Comparison of ENCODE assay signal across 10 mouse cellular contexts in the genomic region with DNA sequence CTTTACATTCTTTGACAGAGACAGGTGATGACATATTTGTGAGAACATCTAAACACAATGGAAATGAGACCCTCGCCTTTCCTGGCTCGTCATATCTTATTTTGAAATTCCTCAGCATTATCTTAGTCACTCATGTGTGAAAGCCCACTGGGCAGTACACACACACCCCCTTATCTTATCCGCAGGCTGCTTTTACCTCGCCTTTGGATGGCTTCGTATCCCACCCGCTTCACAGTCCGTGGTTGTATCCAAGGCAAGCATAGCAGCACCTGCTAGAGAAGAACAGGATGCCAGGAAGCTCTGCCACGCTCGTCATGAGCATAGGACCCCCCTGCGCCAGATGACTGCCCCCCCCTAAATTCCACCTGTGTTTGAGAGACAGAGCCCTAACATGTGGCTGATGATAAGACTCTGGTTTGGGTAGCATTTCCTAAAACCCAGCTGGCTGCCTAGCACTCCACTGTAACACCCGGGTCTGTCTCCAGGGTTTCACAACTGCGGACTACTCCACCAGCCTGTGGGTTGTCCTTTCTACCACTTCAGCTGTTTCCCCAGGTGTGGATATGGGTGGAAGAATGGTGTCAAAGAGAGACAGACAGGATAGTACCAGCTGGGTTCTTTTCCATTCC.
A peak's percentile ranks its signal among the peaks of the same experiment; 100 is the strongest.
DNase-seq lines count a peak whose midpoint lies in the region; ATAC-seq lines count a peak whose summit lies in the region.
"Had no signal": no experiment of that assay in that cellular context is flagged by ENCODE, and none has a peak within 500 bp of the region (broad histone marks: within the 10 kb centered on the region; RNA-seq: fewer than 3 reads in every experiment).

No protein-coding gene starts in this region.

- peaks cover 17% of the 10 kb centered on the region for H3K36me3 ChIP-seq in heart, embryonic 13.5 days

- peak overlapping the region; percentile 40 for H3K27ac ChIP-seq in heart, embryonic 13.5 days (replicated peaks)

- H3K27me3 ChIP-seq in heart, embryonic 13.5 days (replicated peaks): no peaks in the 10 kb centered on the region

- peaks cover 52% of the 10 kb centered on the region for H3K4me1 ChIP-seq in heart, embryonic 13.5 days

- ATAC-seq in heart, embryonic 13.5 days (ENCODE audit: extremely low read depth, insufficient number of reproducible peaks, low FRiP score, low TSS enrichment): no peak
- ATAC-seq in megakaryocyte-erythroid progenitor cell, adult 5-6 weeks (replicated peaks; ENCODE audit: low FRiP score, low TSS enrichment, poor library complexity, severe bottlenecking): peak; percentile 54

- peak overlapping the region; percentile 60 for H3K4me2 ChIP-seq in heart, embryonic 13.5 days

- peak overlapping the region; percentile 22; the same call in 1 of the 2 replicates for H3K4me3 ChIP-seq in heart, embryonic 13.5 days

- WGBS in heart, embryonic 13.5 days: 20% methylated on average over 12 of the region's 12 CpGs

- no peak for DNase-seq in heart, postnatal 25 days (ENCODE audit: low spot score)
- peak; percentile 78 for DNase-seq in thymus, postnatal 0 days (ENCODE audit: low spot score)
- no peak for DNase-seq in thymus, adult 18-20 months
- no peak for DNase-seq in lung, postnatal 4 days
- DNase-seq in right cerebral cortex, postnatal 4 days: no peak
- DNase-seq in layer of hippocampus, adult 11-12 months (ENCODE audit: low spot score): no peak
- DNase-seq: kidney, adult 11 months; lung, postnatal 36 days had no signal

- intact Hi-C loops in heart, postnatal 25 days (cut with DNase I): no loop called here

- H3K9me3 ChIP-seq in heart, embryonic 13.5 days: no peaks in the 10 kb centered on the region

- H3K9ac ChIP-seq in heart, embryonic 13.5 days: no peak overlapping the region; the same call in 1 of the 2 replicates
